Mouse (Mus musculus): ENCODE measurements around the gene Far1.

GRCm38 (mm10) chr7:113513286-113513962 lies at the start of gene Far1:
- TF ChIP-seq CTCF (IDR thresholded peaks at IDR 0.05; ENCODE audit: borderline replicate concordance, insufficient read depth, low read depth, low read length) (peak; percentile 23; the same call in 1 of the 2 replicates), POLR2A (IDR thresholded peaks at IDR 0.05; ENCODE audit: borderline replicate concordance, insufficient read depth, low read length) (peak; percentile 81)

All from cerebellum, adult 2 months (tissue).